Mouse (Mus musculus): Measurements from ENCODE around the gene Dab1. TPM values are rescaled to one million over a fixed set of nuclear protein-coding genes. Genes with fewer than 3 reads are reported as not detected.

The Dab1 gene
- total RNA-seq, 2 experiments from 2014 or later, result not detected

- ATAC-seq (replicated peaks; ENCODE audit: poor library complexity), result no peak
These were observed 1162.3 kb downstream of the Dab1 start for GRCm38 (mm10) chr4:104781441-104781840.

- ATAC-seq (replicated peaks; ENCODE audit: poor library complexity), result no peak
These were observed 1163.2 kb downstream of the Dab1 start for GRCm38 (mm10) chr4:104782346-104782745.

- ATAC-seq (replicated peaks; ENCODE audit: poor library complexity), result no peak
These were observed 1173.0 kb downstream of the Dab1 start for GRCm38 (mm10) chr4:104792111-104792510.
